ENCODE assay signal across 7 mouse cellular contexts in the genomic region with DNA sequence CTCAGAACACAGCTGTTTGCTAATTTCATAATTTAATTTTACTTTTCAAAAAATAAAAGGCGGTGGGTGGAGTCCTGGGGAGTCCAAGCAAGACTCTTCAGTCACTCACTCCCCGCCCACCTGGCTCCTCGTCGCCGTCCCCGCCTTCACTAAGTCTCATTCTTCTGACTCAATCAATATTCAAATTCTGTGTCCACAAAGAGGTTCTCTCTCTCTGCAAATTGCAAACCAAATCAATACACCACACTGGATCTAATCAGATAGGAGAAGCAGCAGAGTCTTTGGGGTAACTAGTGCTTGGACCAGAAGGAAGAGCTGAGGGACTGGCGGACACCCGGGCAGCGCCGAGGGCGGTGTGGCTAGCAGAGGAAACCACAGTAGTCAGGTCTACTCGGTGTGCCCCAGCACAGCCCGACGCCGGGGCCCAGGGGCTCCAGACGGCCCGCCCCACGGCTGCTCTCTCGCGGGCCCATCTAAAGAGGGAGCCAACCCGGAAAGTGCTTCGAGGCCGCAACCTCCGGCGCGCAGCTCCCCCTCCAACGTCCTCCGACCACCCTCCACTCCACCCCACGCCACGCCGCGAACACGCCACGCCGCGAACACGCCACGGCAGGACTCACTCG. TPM values are rescaled to one million over a fixed set of nuclear protein-coding genes. Genes with fewer than 3 reads are reported as not detected.
DNase-seq lines count a peak whose midpoint lies in the region; ATAC-seq and TF ChIP-seq lines count a peak whose summit lies in the region.

No protein-coding gene starts in this region.

- TF ChIP-seq CTCF in bone marrow, adult 2 months (IDR thresholded peaks at IDR 0.05; ENCODE audit: control insufficient read depth, insufficient read depth, low read length), result no peak; the same call in 1 of the 2 replicates
- no peak for TF ChIP-seq CTCF in forebrain, postnatal 0 days (IDR thresholded peaks at IDR 0.05; ENCODE audit: low read depth)

- H3K27ac ChIP-seq in lung, embryonic 16.5 days (ENCODE audit: low read length), result 0 out of 2 replicates have a peak overlapping the region, but pooled peaks have one; percentile 23
- H3K27ac ChIP-seq in bone marrow, adult 2 months (ENCODE audit: control insufficient read depth, insufficient read depth, low read depth, low read length, poor library complexity), result peak overlapping the region; percentile 89
- H3K27ac ChIP-seq in forebrain, postnatal 0 days (ENCODE audit: low read depth, low read length), result peak overlapping the region; percentile 66
- H3K27ac ChIP-seq in liver, embryonic 15.5 days (replicated peaks), result peak overlapping the region; percentile 84

- peaks cover 2% of the 10 kb centered on the region; the same call in 1 of the 2 replicates for H3K4me1 ChIP-seq in lung, embryonic 16.5 days (replicated peaks; ENCODE audit: control insufficient read depth, insufficient read depth, low read length)
- peaks cover 2% of the 10 kb centered on the region; the same call in 1 of the 2 replicates for H3K4me1 ChIP-seq in bone marrow, adult 2 months (ENCODE audit: control insufficient read depth, insufficient read depth, low read length)
- no peaks in the 10 kb centered on the region for H3K4me1 ChIP-seq in forebrain, postnatal 0 days (ENCODE audit: insufficient read depth)
- H3K4me1 ChIP-seq in liver, embryonic 15.5 days (replicated peaks), result peaks cover 19% of the 10 kb centered on the region

- H3K27me3 ChIP-seq in lung, embryonic 16.5 days (ENCODE audit: control insufficient read depth, insufficient read depth, low read depth, low read length), result no peaks in the 10 kb centered on the region
- no peaks in the 10 kb centered on the region for H3K27me3 ChIP-seq in forebrain, postnatal 0 days (ENCODE audit: insufficient read depth, low read length)
- H3K27me3 ChIP-seq in liver, embryonic 15.5 days, result no peaks in the 10 kb centered on the region

- WGBS in lung, embryonic 16.5 days, result under 1% methylated on average over 39 of the region's 39 CpGs
- under 1% methylated on average over 39 of the region's 39 CpGs for WGBS in bone marrow, adult 2 months
- 5% methylated on average over 38 of the region's 39 CpGs for WGBS in forebrain, postnatal 0 days
- under 1% methylated on average over 39 of the region's 39 CpGs for WGBS in liver, embryonic 15.5 days (ENCODE audit: insufficient replicate concordance)

- H3K9me3 ChIP-seq in lung, embryonic 16.5 days (ENCODE audit: control insufficient read depth, low read length), result no peaks in the 10 kb centered on the region
- H3K9me3 ChIP-seq in forebrain, postnatal 0 days (ENCODE audit: low read length), result no peaks in the 10 kb centered on the region
- no peaks in the 10 kb centered on the region for H3K9me3 ChIP-seq in liver, embryonic 15.5 days (replicated peaks)

- peak overlapping the region; percentile 62 for H3K4me2 ChIP-seq in lung, embryonic 16.5 days (ENCODE audit: low read depth, low read length)
- peak overlapping the region; percentile 77 for H3K4me2 ChIP-seq in forebrain, postnatal 0 days (ENCODE audit: low read depth)
- H3K4me2 ChIP-seq in liver, embryonic 15.5 days, result peak overlapping the region; percentile 80

- peak overlapping the region; percentile 67 for H3K4me3 ChIP-seq in lung, embryonic 16.5 days (ENCODE audit: low read length)
- H3K4me3 ChIP-seq in bone marrow, adult 2 months (replicated peaks; ENCODE audit: control insufficient read depth, low read depth, low read length), result peak overlapping the region; percentile 100
- peak overlapping the region; percentile 72 for H3K4me3 ChIP-seq in forebrain, postnatal 0 days (ENCODE audit: low read depth, low read length)
- peak overlapping the region; percentile 94 for H3K4me3 ChIP-seq in liver, embryonic 15.5 days (replicated peaks)

- TF ChIP-seq POLR2A in bone marrow, adult 2 months (IDR thresholded peaks at IDR 0.05; ENCODE audit: borderline replicate concordance, control insufficient read depth, low read depth, low read length), result no peak

- H3K9ac ChIP-seq in lung, embryonic 16.5 days (ENCODE audit: low read length), result peak overlapping the region; percentile 79
- peak overlapping the region; percentile 65 for H3K9ac ChIP-seq in forebrain, postnatal 0 days
- H3K9ac ChIP-seq in liver, embryonic 15.5 days, result peak overlapping the region; percentile 81

- no peak for DNase-seq in lung, postnatal 25 days (ENCODE audit: low spot score)
- no peak for DNase-seq in forebrain, postnatal 0 days
- peak; percentile 39 for DNase-seq in testis, postnatal 10 days (ENCODE audit: low spot score)
- no peak for DNase-seq in right cerebral cortex, adult 2 months (ENCODE audit: low spot score in 2 of 2)

- H3K36me3 ChIP-seq in lung, embryonic 16.5 days (ENCODE audit: control insufficient read depth, insufficient read depth, low read length), result peaks cover 20% of the 10 kb centered on the region
- peaks cover 31% of the 10 kb centered on the region for H3K36me3 ChIP-seq in forebrain, postnatal 0 days (ENCODE audit: insufficient read depth)
- peaks cover 37% of the 10 kb centered on the region for H3K36me3 ChIP-seq in liver, embryonic 15.5 days (replicated peaks)

- ATAC-seq in lung, embryonic 16.5 days (ENCODE audit: low read depth), result peak; percentile 77
- peak; percentile 72 for ATAC-seq in forebrain, postnatal 0 days
- ATAC-seq in liver, embryonic 15.5 days (ENCODE audit: insufficient read depth), result peak; percentile 76

RNA-seq across cellular contexts. Expression of a gene that starts 0.5 kb away (rescaled TPM):
- 139 and 148 TPM in 2 replicates for polyA plus RNA-seq in lung, embryonic 16.5 days (2015; fragmentation: Nextera tagmentation; extraction: Ambion mirVana)
- 24.4 and 41.9 TPM in 2 replicates for polyA plus RNA-seq in bone marrow, adult 2 months (2011; ENCODE audit: insufficient read depth, insufficient read length, low replicate concordance, missing spikeins)
- 92.8 and 97.8 TPM in 2 replicates for total RNA-seq in forebrain, postnatal 0 days (2014; rRNA removed)
- 118 and 119 TPM in 2 replicates for polyA plus RNA-seq in forebrain, postnatal 0 days (2015; fragmentation: Nextera tagmentation; extraction: Ambion mirVana)
- 71.6 and 75.5 TPM in 2 replicates for polyA plus RNA-seq in liver, embryonic 15.5 days (2015; fragmentation: Nextera tagmentation; extraction: Ambion mirVana)

RNA-seq across cellular contexts. Expression of a gene that starts 35.3 kb away (rescaled TPM):
- 383 and 401 TPM in 2 replicates for polyA plus RNA-seq in lung, embryonic 16.5 days (2015; fragmentation: Nextera tagmentation; extraction: Ambion mirVana)
- 60.8 and 84.2 TPM in 2 replicates for polyA plus RNA-seq in bone marrow, adult 2 months (2011; ENCODE audit: insufficient read depth, insufficient read length, low replicate concordance, missing spikeins)
- 185 and 197 TPM in 2 replicates for total RNA-seq in forebrain, postnatal 0 days (2014; rRNA removed)
- polyA plus RNA-seq in forebrain, postnatal 0 days (2015; fragmentation: Nextera tagmentation; extraction: Ambion mirVana), result 622 and 667 TPM in 2 replicates
- polyA plus RNA-seq in liver, embryonic 15.5 days (2015; fragmentation: Nextera tagmentation; extraction: Ambion mirVana), result 121 and 130 TPM in 2 replicates

RNA-seq across cellular contexts. Expression of a gene that starts 54.3 kb away (rescaled TPM):
- 27.8 and 27.9 TPM in 2 replicates for polyA plus RNA-seq in lung, embryonic 16.5 days (2015; fragmentation: Nextera tagmentation; extraction: Ambion mirVana)
- polyA plus RNA-seq in bone marrow, adult 2 months (2011; ENCODE audit: insufficient read depth, insufficient read length, low replicate concordance, missing spikeins), result 7.5 and 17.3 TPM in 2 replicates
- 22.5 and 26.7 TPM in 2 replicates for total RNA-seq in forebrain, postnatal 0 days (2014; rRNA removed)
- 35.8 and 37.9 TPM in 2 replicates for polyA plus RNA-seq in forebrain, postnatal 0 days (2015; fragmentation: Nextera tagmentation; extraction: Ambion mirVana)
- polyA plus RNA-seq in liver, embryonic 15.5 days (2015; fragmentation: Nextera tagmentation; extraction: Ambion mirVana), result 8.2 and 8.5 TPM in 2 replicates

Comparison
In these comparisons a context has a peak if more than half of its experiments do, and no peak if none do; other contexts are left out.
1. H3K27ac ChIP-seq: peak in every context shown above with its lines; median percentile 89 in bone marrow, adult 2 months; 84 in liver, embryonic 15.5 days; 66 in forebrain, postnatal 0 days; 23 in lung, embryonic 16.5 days.